Mouse (Mus musculus): ENCODE measurements around the gene Olfr703.

Gene Olfr703

GRCm38 (mm10) chr7:106843060-106843459, at the start of gene Olfr703:
Gene Olfr703, plus strand, starts transcription at chr7:106843360.
- no peak for DNase-seq (ENCODE audit: extremely low read depth, low read depth)

GRCm38 (mm10) chr7:106808734-106809133, 34.4 kb upstream of the Olfr703 start, which contains the start of gene Olfr700:
Gene Olfr700, minus strand, starts transcription at chr7:106808834.
- DNase-seq (ENCODE audit: extremely low read depth, low read depth), result no peak

- no peak for DNase-seq (ENCODE audit: extremely low read depth, low read depth)
Observed at GRCm38 (mm10) chr7:106813829-106814228, 29.3 kb upstream of the Olfr703 start, which contains the start of gene Olfr701. Gene Olfr701, plus strand, starts transcription at chr7:106814129.

GRCm38 (mm10) chr7:106815775-106816174, 27.4 kb upstream of the Olfr703 start:
- no peak for DNase-seq (ENCODE audit: extremely low read depth, low read depth)

DNA sequence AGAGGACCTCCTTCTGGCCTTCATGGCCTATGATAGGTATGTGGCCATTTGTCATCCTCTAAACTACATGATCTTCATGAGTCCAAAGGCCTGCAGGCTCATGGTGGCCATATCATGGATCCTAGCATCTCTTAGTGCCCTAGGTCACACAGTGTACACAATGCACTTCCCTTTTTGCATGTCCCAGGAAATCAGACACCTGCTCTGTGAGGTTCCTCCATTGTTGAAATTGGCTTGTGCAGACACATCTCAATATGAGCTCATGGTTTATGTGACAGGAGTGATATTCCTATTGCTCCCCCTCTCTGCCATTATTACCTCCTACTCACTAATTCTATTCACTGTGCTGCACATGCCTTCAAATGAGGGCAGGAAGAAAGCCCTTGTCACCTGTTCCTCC, 24.7 kb upstream of the Olfr703 start:
- DNase-seq (ENCODE audit: extremely low read depth, low read depth), result no peak

GRCm38 (mm10) chr7:106833793-106834192, 9.4 kb upstream of the Olfr703 start, which contains the start of gene Olfr702:
Gene Olfr702, minus strand, starts transcription at chr7:106833893.
- no peak for DNase-seq (ENCODE audit: extremely low read depth, low read depth)

GRCm38 (mm10) chr7:106862885-106863284, 19.7 kb downstream of the Olfr703 start, which contains the start of gene Olfr704:
Gene Olfr704, plus strand, starts transcription at chr7:106863185.
- no peak for DNase-seq (ENCODE audit: extremely low read depth, low read depth)

GRCm38 (mm10) chr7:106876791-106877190, 33.6 kb downstream of the Olfr703 start, which contains the start of gene Olfr705:
Gene Olfr705, minus strand, starts transcription at chr7:106876891.
- DNase-seq (ENCODE audit: extremely low read depth, low read depth), result no peak

- no peak for DNase-seq (ENCODE audit: extremely low read depth, low read depth)
Observed at GRCm38 (mm10) chr7:106888062-106888461, 44.9 kb downstream of the Olfr703 start, which contains the start of gene Olfr706. Gene Olfr706, minus strand, starts transcription at chr7:106888162.
